Mouse (Mus musculus): Measurements from ENCODE around the gene Gna12.

DNA sequence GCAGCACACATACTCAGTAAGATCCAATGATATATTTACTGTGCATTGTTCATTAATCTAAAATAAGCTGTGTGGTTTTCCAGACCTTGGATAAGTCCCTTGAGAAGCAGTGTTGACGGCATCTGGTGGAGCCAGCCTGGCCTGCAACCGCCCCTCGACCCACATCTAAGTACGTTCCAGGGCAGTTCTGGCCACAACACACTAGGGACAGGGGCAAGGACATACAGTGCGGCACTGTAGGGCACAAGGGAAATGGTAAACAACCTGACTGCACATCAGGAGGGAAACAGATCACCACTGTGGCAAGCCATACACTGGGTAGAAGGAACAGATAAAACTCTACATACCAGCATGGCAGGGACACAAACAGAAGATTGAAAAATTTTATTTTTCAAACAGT, 28.4 kb downstream of the Gna12 start:
- TF ChIP-seq CTCF (IDR thresholded peaks at IDR 0.05) (no peak), POLR2A (IDR thresholded peaks at IDR 0.05; ENCODE audit: insufficient read depth, low read depth, low read length) (no peak)

Data from heart, adult 2 months (tissue).